Mouse (Mus musculus): ENCODE measurements around the gene Hoxa2. TPM values are rescaled to one million over a fixed set of nuclear protein-coding genes. Genes with fewer than 3 reads are reported as not detected.
A peak's percentile ranks its signal among the peaks of the same experiment; 100 is the strongest.

The Hoxa2 gene
- polyA plus RNA-seq, 1 experiment from 2014 or later, result 7.0 TPM

DNA sequence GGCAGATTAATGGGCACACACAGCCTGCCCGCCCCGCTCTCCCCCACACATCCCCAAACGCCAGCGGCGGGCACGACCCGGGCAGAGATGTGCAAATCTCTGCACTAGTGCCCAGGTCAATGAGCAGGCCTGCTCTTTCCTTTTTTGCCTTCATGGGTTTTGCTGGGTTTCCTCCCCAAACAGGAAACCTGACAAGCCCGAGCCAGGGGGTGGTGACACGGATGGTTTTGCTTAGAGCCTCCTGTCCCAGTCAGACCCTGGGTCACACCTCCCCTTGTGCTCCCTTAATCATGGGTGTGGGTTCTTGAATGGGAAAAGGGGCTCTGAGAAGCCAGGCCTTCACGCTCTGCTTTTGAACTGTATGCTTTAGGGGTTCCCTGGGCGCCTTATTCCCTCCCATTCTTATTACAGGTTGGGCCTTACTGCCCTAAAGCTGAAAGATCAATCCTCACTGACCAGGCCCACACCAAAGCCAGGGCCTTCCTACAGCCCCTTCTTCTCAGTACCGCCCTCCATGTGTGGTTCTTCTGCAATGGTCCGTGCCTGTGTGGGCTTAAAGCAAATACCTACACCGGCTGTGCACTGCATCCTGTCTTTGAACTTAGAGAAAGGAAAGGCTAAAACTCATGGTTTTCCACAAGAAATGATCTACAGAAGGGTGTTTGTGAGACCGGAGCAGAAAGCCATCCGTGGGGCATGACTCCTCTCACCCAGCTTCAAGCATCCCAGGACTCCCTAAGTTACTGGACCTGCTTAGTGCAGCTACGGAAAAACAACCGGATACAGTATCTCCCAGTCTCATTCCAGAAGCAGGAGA lies 44.4 kb upstream of the Hoxa2 start:
- Histone ChIP-seq H3K4me1 (ENCODE audit: control insufficient read depth, insufficient read depth, low read length) (peaks cover 49% of the 10 kb centered on the region), H3K9me3 (ENCODE audit: control insufficient read depth, low read length) (no peaks in the 10 kb centered on the region), H3K36me3 (ENCODE audit: control insufficient read depth, insufficient read depth, low read length) (peaks cover 19% of the 10 kb centered on the region; the same call in 1 of the 2 replicates), H3K27me3 (ENCODE audit: control insufficient read depth, insufficient read depth, low read length) (no peaks in the 10 kb centered on the region), H3K9ac (replicated peaks; ENCODE audit: low read depth, low read length) (peak overlapping the region; percentile 98), H3K4me3 (ENCODE audit: low read depth, low read length) (peak overlapping the region; percentile 88), H3K27ac (ENCODE audit: low read depth, low read length) (peak overlapping the region; percentile 92), H3K4me2 (ENCODE audit: low read depth, low read length) (peak overlapping the region; percentile 99)
- 2% methylated on average over 18 of the region's 18 CpGs for WGBS
- ATAC-seq (ENCODE audit: low read depth), result no peak

DNA sequence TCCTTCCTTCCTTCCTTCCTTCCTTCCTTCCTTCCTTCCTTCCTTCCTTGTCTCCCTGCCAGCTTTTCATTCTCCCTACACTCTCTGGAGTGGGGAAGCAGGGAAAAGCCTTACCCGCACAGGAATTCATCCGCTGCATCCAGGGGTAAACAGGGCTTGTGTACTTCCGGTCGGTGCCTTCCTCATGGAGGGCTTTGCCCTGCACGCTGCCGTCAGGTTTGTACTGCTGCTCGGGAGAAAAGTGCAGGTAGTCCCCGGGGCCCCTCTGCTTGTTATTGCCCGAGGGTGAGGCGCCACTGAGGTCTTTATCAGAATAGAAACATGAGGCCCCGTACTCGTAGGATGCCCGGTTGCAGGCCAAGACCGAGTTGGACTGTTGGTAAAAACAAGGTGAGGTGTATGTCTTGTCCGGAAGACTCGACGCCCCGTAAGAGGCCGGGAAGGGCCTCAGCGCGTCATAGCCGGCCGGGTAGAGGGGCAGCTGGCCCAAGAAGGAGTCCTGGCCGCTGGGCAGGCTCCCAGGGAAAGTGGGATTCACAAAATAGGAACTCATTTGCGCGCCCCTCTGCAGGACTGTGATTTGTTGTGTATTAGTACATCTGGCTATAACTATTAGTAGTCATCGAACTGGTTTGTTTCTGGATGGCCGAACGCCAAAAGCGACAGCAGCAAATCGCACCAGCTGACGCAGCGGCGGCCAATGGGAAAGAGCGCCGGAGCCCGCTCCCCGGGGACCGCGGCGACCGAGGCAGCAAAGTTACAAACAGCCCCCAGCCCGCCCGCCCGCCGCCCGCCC lies 43.6 kb upstream of the Hoxa2 start, which contains the start of gene Hoxa6:
TSS of gene Hoxa6 (minus strand) at position 651 of the 796 bp plus-strand sequence.
- peak within 1 kb of the TSS; percentile 92 for H3K27ac ChIP-seq (ENCODE audit: low read depth, low read length)
- WGBS, result under 1% methylated on average over 46 of the region's 47 CpGs
- peaks cover 27% of the 10 kb centered on the region for H3K36me3 ChIP-seq (ENCODE audit: control insufficient read depth, insufficient read depth, low read length)
- peak within 1 kb of the TSS; percentile 99 for H3K4me2 ChIP-seq (ENCODE audit: low read depth, low read length)
- peak within 1 kb of the TSS; percentile 88 for H3K4me3 ChIP-seq (ENCODE audit: low read depth, low read length)
- H3K4me1 ChIP-seq (ENCODE audit: control insufficient read depth, insufficient read depth, low read length), result peaks cover 57% of the 10 kb centered on the region
- H3K9me3 ChIP-seq (ENCODE audit: control insufficient read depth, low read length), result no peaks in the 10 kb centered on the region
- H3K27me3 ChIP-seq (ENCODE audit: control insufficient read depth, insufficient read depth, low read length), result no peaks in the 10 kb centered on the region
- ATAC-seq (ENCODE audit: low read depth), result peak; percentile 35
- peak within 1 kb of the TSS; percentile 98 for H3K9ac ChIP-seq (replicated peaks; ENCODE audit: low read depth, low read length)

DNA sequence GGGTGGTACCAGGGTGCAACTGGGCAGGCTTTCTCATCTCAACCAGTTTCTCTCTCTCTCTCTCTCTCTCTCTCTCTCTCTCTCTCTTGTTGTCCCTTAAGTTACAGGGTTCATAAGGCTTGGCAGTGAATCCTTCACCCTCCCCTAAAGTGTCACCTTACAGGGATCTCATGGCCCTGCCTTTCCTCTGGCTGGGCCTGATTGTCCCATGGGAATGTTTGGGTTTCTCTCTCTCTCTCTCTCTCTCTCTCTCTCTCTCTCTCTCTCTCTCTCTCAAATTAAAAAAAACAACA lies 43.0 kb upstream of the Hoxa2 start:
- Histone ChIP-seq H3K9ac (replicated peaks; ENCODE audit: low read depth, low read length) (peak overlapping the region; percentile 98), H3K4me1 (ENCODE audit: control insufficient read depth, insufficient read depth, low read length) (peaks cover 64% of the 10 kb centered on the region), H3K4me2 (ENCODE audit: low read depth, low read length) (peak overlapping the region; percentile 99), H3K36me3 (ENCODE audit: control insufficient read depth, insufficient read depth, low read length) (peaks cover 33% of the 10 kb centered on the region), H3K27ac (ENCODE audit: low read depth, low read length) (peak overlapping the region; percentile 92), H3K27me3 (ENCODE audit: control insufficient read depth, insufficient read depth, low read length) (no peaks in the 10 kb centered on the region), H3K9me3 (ENCODE audit: control insufficient read depth, low read length) (no peaks in the 10 kb centered on the region), H3K4me3 (ENCODE audit: low read depth, low read length) (peak overlapping the region; percentile 88)
- ATAC-seq (ENCODE audit: low read depth), result no peak

DNA sequence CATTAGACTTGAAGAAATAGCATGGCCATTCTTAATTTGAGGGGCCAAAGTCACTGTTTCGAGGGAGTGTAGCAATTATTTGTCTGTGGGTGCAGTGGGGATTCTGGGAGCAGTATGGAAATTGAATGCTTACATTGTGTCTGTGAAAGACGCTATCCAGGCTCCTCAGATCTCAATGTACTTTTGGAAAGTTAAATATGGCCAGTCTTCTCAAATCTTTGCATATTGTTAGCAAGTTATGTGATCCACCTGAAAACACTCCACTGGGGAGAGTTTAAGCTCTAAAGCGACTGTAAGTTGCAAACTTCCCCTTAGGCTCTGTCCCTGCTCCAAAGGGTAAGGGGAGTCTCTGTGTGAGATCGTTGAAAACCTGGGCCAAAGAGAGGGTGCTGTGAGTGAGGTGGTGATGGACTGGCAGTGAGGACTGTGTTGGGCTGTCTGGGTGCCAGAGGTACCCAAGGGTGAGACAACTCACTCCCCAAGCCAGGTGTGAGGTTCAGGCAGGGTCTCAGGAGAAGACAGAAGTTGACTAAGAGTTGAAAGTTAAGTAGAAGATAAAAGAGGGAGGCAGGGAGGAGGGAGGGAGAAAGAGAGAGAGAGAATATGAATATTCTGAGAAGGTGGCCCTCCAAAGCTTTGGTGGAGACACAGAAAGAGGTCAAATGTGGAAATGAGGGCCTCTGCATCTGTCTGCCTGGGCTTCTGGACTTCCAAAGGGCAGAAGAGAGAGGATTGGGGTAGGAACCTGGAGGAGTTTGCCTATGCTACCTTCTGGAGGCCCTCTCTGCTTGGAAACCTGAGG lies 42.5 kb upstream of the Hoxa2 start:
- Histone ChIP-seq H3K9me3 (ENCODE audit: control insufficient read depth, low read length) (no peaks in the 10 kb centered on the region), H3K27me3 (ENCODE audit: control insufficient read depth, insufficient read depth, low read length) (no peaks in the 10 kb centered on the region), H3K4me3 (ENCODE audit: low read depth, low read length) (peak overlapping the region; percentile 88), H3K9ac (replicated peaks; ENCODE audit: low read depth, low read length) (peak overlapping the region; percentile 98), H3K4me1 (ENCODE audit: control insufficient read depth, insufficient read depth, low read length) (peaks cover 68% of the 10 kb centered on the region), H3K36me3 (ENCODE audit: control insufficient read depth, insufficient read depth, low read length) (peaks cover 37% of the 10 kb centered on the region), H3K4me2 (ENCODE audit: low read depth, low read length) (peak overlapping the region; percentile 99), H3K27ac (ENCODE audit: low read depth, low read length) (peak overlapping the region; percentile 92)
- no peak for ATAC-seq (ENCODE audit: low read depth)
- WGBS, result 8% methylated on average over 4 of the region's 4 CpGs

DNA sequence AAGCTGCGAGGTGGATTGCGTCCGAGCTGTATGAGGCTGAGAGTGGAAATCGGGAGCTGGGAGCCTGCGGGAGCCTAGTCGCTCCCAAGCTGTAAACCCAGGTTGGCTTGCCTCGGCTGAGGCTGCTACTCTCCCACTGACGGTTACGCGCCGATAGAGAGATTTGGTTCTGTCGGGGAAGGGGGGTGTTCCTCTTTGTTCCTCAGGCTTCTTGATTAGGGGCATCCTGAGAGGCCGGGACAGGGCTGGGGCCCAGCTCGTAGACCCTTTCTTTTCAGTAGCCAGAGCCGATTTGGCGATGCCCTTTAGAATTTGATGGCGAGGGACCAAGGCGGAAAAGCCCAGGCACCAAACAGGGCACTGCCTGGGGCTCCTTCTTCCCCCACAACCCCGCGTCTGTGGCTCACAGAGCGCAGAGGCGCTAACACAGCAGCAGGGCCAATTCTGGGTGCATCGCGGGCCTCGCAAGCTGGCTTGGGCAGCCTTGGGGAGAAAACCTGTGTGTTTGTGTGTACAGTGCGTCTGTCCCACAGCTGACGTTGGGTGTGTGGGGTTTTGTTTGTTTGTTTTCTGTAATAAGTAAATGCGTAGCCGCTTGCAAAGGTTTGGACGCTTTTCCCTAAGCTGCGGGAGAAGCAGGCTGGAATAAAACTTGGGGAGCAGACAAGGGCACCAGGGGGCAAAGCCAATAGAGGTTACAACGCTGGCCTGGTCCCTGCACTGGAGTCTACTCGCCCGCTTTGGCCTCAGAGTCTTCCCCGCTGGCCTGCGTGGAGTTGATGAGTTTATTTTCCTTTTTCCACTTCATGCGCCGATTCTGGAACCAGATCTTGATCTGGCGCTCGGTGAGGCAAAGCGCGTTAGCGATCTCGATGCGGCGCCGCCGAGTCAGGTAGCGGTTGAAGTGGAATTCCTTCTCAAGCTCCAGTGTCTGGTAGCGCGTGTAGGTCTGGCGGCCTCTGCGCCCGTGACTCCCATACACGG lies 41.3 kb upstream of the Hoxa2 start:
- peak overlapping the region; percentile 88 for H3K4me3 ChIP-seq (ENCODE audit: low read depth, low read length)
- H3K4me2 ChIP-seq (ENCODE audit: low read depth, low read length), result peak overlapping the region; percentile 99
- peaks cover 46% of the 10 kb centered on the region for H3K36me3 ChIP-seq (ENCODE audit: control insufficient read depth, insufficient read depth, low read length)
- 2% methylated on average over 55 of the region's 55 CpGs for WGBS
- H3K9me3 ChIP-seq (ENCODE audit: control insufficient read depth, low read length), result no peaks in the 10 kb centered on the region
- H3K27me3 ChIP-seq (ENCODE audit: control insufficient read depth, insufficient read depth, low read length), result no peaks in the 10 kb centered on the region
- peaks cover 80% of the 10 kb centered on the region for H3K4me1 ChIP-seq (ENCODE audit: control insufficient read depth, insufficient read depth, low read length)
- no peak for ATAC-seq (ENCODE audit: low read depth)
- peak overlapping the region; percentile 92 for H3K27ac ChIP-seq (ENCODE audit: low read depth, low read length)
- peak overlapping the region; percentile 98 for H3K9ac ChIP-seq (replicated peaks; ENCODE audit: low read depth, low read length)

DNA sequence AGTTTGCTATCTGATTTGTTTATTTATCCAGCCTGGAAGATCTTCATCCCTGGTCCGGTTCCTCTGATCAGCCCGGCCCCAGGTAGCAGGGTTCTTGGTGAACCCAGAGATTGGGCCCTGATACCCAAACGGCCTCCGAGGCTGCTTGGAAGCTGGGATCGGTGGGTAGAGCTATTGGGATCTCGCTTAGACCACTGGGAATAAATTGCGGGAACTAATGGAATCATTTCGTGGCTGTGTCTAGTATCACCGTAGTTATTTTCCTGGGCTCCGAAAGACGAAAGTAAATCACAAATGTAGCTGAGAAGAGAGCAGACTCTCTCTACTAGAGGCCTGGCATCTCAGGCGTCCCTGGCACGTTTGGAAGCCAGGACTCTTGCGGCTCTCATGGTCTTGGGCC lies 40.6 kb upstream of the Hoxa2 start:
- peak overlapping the region; percentile 98 for H3K9ac ChIP-seq (replicated peaks; ENCODE audit: low read depth, low read length)
- no peak for ATAC-seq (ENCODE audit: low read depth)
- H3K4me1 ChIP-seq (ENCODE audit: control insufficient read depth, insufficient read depth, low read length), result peaks cover 86% of the 10 kb centered on the region
- 3% methylated on average over 14 of the region's 14 CpGs for WGBS
- H3K9me3 ChIP-seq (ENCODE audit: control insufficient read depth, low read length), result no peaks in the 10 kb centered on the region
- peak overlapping the region; percentile 92 for H3K27ac ChIP-seq (ENCODE audit: low read depth, low read length)
- H3K36me3 ChIP-seq (ENCODE audit: control insufficient read depth, insufficient read depth, low read length), result peaks cover 48% of the 10 kb centered on the region
- H3K27me3 ChIP-seq (ENCODE audit: control insufficient read depth, insufficient read depth, low read length), result no peaks in the 10 kb centered on the region
- peak overlapping the region; percentile 88 for H3K4me3 ChIP-seq (ENCODE audit: low read depth, low read length)
- H3K4me2 ChIP-seq (ENCODE audit: low read depth, low read length), result peak overlapping the region; percentile 99

DNA sequence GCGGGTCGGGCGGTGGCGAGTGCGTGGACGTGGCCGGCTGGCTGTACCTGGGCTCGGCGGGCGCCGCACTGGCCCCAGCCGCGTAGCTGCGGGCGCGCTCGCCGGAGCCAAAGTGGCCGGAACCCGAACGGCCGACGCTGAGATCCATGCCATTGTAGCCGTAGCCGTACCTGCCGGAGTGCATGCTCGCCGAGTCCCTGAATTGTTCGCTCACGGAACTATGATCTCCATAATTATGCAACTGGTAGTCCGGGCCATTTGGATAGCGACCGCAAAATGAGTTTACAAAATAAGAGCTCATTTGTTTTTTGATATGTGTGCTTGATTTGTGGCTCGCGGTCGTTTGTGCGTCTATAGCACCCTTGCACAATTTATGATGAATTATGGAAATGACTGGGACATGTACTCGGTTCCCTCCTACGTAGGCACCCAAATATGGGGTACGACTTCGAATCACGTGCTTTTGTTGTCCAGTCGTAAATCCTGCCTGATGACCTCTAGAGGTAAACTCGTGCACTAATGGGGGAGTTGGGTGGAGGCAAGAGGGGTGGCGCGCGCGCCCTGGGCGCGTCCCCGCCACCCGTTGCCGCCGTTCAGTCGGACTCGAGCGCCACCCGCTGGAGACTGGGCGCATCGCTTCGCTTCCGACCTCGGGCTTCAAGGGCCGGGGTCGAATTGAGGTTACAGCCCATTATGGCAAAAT lies 39.6 kb upstream of the Hoxa2 start, which contains the start of gene Hoxa5:
TSS of gene Hoxa5 (minus strand) at position 538 of the 703 bp plus-strand sequence.
- under 1% methylated on average over 65 of the region's 65 CpGs for WGBS
- peak within 1 kb of the TSS; percentile 92 for H3K27ac ChIP-seq (ENCODE audit: low read depth, low read length)
- peak within 1 kb of the TSS; percentile 98 for H3K9ac ChIP-seq (replicated peaks; ENCODE audit: low read depth, low read length)

More for the DNA sequence above, 39.6 kb upstream of the Hoxa2 start, which contains the start of gene Hoxa5:
- ATAC-seq (ENCODE audit: low read depth), result 0 out of 2 replicates have a peak, but pooled peaks have one; percentile 36
- Histone ChIP-seq H3K4me1 (ENCODE audit: control insufficient read depth, insufficient read depth, low read length) (peaks cover 84% of the 10 kb centered on the region), H3K4me3 (ENCODE audit: low read depth, low read length) (peak within 1 kb of the TSS; percentile 88), H3K4me2 (ENCODE audit: low read depth, low read length) (peak within 1 kb of the TSS; percentile 99), H3K9me3 (ENCODE audit: control insufficient read depth, low read length) (no peaks in the 10 kb centered on the region), H3K36me3 (ENCODE audit: control insufficient read depth, insufficient read depth, low read length) (peaks cover 48% of the 10 kb centered on the region), H3K27me3 (ENCODE audit: control insufficient read depth, insufficient read depth, low read length) (no peaks in the 10 kb centered on the region)

All from neural tube, embryonic 14.5 days (tissue).